Mouse (Mus musculus): ENCODE measurements at regions not wholly inside any gene's neighbourhood (a gene's known extent, or its start where the extent isn't known, plus 50 kb on each side); places are given as distances from the start of the nearest gene placed in this dataset.
"Not testable (repeated sequence)": the region's sequence is repeated elsewhere in the genome, so short reads cannot be mapped to it uniquely, and the experiment has no call there.

DNA sequence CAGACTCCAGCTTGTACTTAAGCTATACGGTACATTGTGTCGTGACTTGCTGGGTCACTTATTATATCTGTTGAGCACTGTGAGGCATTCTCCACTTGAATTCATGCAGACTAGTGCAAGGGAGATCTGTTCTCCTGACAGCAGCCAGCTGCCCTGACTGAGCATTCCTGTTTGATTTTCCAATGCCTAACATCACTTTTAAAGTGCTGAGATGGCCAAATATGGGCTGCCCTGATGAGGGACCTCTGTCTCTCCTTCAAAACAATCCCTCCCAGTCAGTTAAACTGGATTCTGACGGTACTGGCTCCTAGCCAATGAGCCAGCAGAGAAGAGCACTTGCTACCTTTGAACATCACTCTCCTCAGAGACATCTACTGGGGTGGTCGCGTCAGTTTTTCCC lies 57.6 kb upstream of the Lekr1 start:
- Histone ChIP-seq H3K27ac (replicated peaks) (no peak overlapping the region), H3K4me3 (no peak overlapping the region), H3K4me1 (peaks cover 10% of the 10 kb centered on the region; the same call in 1 of the 2 replicates), H3K9me3 (no peaks in the 10 kb centered on the region), H3K27me3 (replicated peaks; ENCODE audit: low read depth, poor library complexity, severe bottlenecking) (no peaks in the 10 kb centered on the region), H3K36me3 (replicated peaks) (no peaks in the 10 kb centered on the region)
- 75% methylated on average over 5 of the region's 5 CpGs for WGBS
- no peak for DNase-seq (ENCODE audit: low spot score)

DNA sequence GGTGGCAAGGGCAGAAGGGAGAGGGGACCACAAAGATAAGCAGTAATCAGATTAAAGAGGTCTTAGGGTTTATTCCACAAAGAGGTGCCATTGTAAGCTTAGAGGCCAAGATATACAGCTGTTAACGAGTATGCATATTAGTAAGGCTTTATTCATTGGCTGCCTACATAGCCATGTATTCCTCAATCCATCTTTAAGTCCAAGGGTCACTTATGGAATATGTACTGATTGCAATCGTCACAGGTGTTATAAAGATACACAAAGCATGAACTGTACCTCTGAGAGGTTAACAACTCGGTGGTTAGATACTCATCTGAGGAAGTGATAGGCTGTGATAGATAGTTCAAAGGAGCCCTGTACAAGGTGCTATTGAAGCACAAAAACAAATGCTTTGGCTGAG lies 54.3 kb upstream of the Lekr1 start:
- DNase-seq (ENCODE audit: low spot score): no peak
- Histone ChIP-seq H3K4me3 (no peak overlapping the region), H3K27me3 (replicated peaks; ENCODE audit: low read depth, poor library complexity, severe bottlenecking) (no peaks in the 10 kb centered on the region), H3K27ac (replicated peaks) (no peak overlapping the region), H3K4me1 (peaks cover 8% of the 10 kb centered on the region; the same call in 1 of the 2 replicates), H3K9me3 (no peaks in the 10 kb centered on the region), H3K36me3 (replicated peaks) (no peaks in the 10 kb centered on the region)
- WGBS: 77% methylated on average over 3 of the region's 3 CpGs

DNA sequence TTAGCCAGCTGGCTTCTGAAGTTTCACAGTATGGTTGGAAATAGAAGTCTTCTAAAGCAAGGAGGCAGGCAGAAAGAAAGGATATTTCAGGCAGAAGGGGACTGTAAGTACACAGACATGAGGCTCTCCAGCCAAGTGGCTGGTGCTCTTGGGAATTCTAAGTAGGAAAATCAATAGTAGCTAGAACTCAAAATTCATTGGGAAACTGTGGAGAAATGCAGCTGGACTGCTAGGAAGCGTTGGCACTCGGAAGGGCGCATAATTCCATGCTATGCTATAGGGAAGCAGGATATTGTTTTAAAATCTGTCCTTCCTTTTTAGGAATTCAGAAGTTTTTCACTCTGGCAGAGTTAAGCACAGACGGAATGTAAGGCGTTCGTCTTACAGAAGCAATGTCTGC lies 53.6 kb upstream of the Lekr1 start:
- Histone ChIP-seq H3K27me3 (replicated peaks; ENCODE audit: low read depth, poor library complexity, severe bottlenecking) (no peaks in the 10 kb centered on the region), H3K4me1 (peaks cover 8% of the 10 kb centered on the region; the same call in 1 of the 2 replicates), H3K9me3 (no peaks in the 10 kb centered on the region), H3K36me3 (replicated peaks) (no peaks in the 10 kb centered on the region), H3K4me3 (no peak overlapping the region), H3K27ac (replicated peaks) (no peak overlapping the region)
- 79% methylated on average over 6 of the region's 6 CpGs for WGBS
- DNase-seq (ENCODE audit: low spot score): no peak

DNA sequence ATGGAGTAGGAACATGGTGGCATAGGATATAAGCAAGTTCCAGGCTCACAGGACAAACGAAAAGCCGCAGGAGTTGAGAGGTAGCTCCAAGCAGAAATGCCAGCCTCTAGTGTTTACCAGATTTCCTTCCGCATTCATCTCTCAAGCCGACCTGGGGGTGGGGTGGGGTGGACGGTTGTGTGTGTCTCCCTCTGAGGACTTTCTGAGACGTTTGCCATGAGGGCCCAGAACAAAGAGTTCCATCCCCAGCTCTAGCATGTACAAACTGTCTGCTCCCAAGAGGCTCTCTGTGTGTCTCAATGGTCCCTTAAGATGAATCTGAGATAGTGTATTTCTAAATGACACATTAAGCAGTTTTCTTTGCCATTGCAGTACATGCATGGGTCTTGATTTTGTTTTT lies 53.1 kb upstream of the Lekr1 start:
- no peak for DNase-seq (ENCODE audit: low spot score)
- Histone ChIP-seq H3K4me3 (no peak overlapping the region), H3K9me3 (no peaks in the 10 kb centered on the region), H3K36me3 (replicated peaks) (no peaks in the 10 kb centered on the region), H3K27ac (replicated peaks) (peak overlapping the region; percentile 40; the same call in 1 of the 2 replicates), H3K4me1 (peaks cover 8% of the 10 kb centered on the region; the same call in 1 of the 2 replicates), H3K27me3 (replicated peaks; ENCODE audit: low read depth, poor library complexity, severe bottlenecking) (no peaks in the 10 kb centered on the region)
- WGBS: 71% methylated on average over 6 of the region's 6 CpGs

DNA sequence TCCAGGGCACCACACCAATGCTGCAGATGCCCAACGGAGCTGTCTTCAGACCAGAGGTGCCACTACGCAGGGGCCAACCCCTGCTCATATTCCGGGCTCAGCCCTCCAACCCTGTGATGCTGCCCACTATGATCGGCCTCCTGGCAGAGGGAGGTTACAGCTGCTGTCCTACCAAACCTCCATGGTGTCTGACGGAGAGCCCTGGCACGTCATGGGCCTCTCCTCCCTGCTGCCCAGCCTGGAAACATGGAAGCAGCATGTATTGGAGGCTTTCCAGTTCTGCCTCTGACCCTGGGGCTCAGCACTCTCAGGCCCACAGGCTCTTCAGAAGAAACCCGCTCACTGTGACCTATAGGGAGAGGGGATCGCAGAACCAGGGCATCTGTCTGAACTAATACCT lies 51.1 kb upstream of the Lekr1 start:
- H3K9me3 ChIP-seq; H3K36me3 ChIP-seq (replicated peaks); H3K27me3 ChIP-seq (replicated peaks; ENCODE audit: low read depth, poor library complexity, severe bottlenecking); H3K27ac ChIP-seq (replicated peaks); H3K4me1 ChIP-seq; DNase-seq (ENCODE audit: low spot score); H3K4me3 ChIP-seq: not testable (repeated sequence)
- 91% methylated on average over 8 of the region's 8 CpGs for WGBS

All from embryonic facial prominence, embryonic 10.5 days (tissue).